Mouse (Mus musculus) liver (tissue): ENCODE measurements around the gene Map3k9.

ENCODE experiments used
- DNase-seq: peaks from one replicate; pipeline ENCODE4 v3.0.0-alpha.2; 2020; ENCODE audit warnings: mixed read lengths

The Map3k9 gene

GRCm38 (mm10) chr12:81783301-81783700 is 2.3 kb upstream of the Map3k9 start:
- no peak for DNase-seq

- DNase-seq: no peak
Measured at GRCm38 (mm10) chr12:81782606-81783005, 1.6 kb upstream of the Map3k9 start.

- DNase-seq: no peak
Measured at GRCm38 (mm10) chr12:81780271-81781093, 493 bp downstream of the Map3k9 start.

DNA sequence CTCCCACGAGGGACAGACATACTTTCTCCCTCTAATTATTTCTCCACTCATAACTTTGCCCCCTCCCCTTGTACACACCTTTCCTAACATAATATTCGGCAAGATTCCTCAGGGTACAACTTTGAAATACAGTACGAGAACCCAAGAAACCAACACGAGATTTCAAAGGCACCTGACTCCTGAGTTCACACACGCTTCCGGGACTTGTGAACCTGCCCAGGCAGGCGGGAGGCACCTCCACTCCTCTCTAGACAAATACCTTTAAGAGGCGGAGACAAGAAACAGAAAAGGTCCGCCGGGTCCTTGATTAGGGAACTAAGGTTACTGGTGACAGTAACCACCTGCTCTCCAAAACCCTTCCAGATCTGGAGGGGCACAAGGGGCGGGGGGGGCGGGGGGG is 1.1 kb downstream of the Map3k9 start:
- no peak for DNase-seq

- no peak for DNase-seq
Measured at GRCm38 (mm10) chr12:81776191-81776590, 4.8 kb downstream of the Map3k9 start.

- no peak for DNase-seq
Measured at GRCm38 (mm10) chr12:81775641-81776040, 5.3 kb downstream of the Map3k9 start.

- DNase-seq: no peak
Measured at GRCm38 (mm10) chr12:81774186-81774585, 6.8 kb downstream of the Map3k9 start.

DNA sequence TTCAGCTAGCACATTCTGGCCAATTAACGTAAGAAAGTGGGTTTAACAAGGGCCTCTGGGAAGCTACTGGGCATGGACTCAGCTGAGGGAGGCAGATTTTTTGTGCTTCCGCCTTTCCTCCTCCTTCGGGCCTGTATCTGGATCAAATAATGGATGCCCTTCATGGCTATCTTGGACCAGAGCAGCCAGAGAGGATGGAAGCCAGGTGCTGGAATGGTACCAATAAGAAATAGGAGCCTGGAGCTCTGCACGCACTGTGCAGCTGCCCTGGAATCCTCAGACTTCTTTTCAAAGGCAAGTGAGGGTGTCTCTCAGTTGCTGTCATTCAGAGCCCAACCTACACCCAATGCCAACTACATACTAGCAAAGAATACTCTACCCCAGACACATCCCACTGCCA is 11.5 kb downstream of the Map3k9 start:
- no peak for DNase-seq

- no peak for DNase-seq
Measured at GRCm38 (mm10) chr12:81765386-81765785, 15.6 kb downstream of the Map3k9 start.

- DNase-seq: no peak
Measured at GRCm38 (mm10) chr12:81764370-81764769, 16.6 kb downstream of the Map3k9 start.

GRCm38 (mm10) chr12:81754651-81755050 is 26.3 kb downstream of the Map3k9 start:
- peak; percentile 18 for DNase-seq

GRCm38 (mm10) chr12:81751116-81751515 is 29.9 kb downstream of the Map3k9 start:
- DNase-seq: no peak

GRCm38 (mm10) chr12:81748918-81749317 is 32.1 kb downstream of the Map3k9 start:
- no peak for DNase-seq

DNA sequence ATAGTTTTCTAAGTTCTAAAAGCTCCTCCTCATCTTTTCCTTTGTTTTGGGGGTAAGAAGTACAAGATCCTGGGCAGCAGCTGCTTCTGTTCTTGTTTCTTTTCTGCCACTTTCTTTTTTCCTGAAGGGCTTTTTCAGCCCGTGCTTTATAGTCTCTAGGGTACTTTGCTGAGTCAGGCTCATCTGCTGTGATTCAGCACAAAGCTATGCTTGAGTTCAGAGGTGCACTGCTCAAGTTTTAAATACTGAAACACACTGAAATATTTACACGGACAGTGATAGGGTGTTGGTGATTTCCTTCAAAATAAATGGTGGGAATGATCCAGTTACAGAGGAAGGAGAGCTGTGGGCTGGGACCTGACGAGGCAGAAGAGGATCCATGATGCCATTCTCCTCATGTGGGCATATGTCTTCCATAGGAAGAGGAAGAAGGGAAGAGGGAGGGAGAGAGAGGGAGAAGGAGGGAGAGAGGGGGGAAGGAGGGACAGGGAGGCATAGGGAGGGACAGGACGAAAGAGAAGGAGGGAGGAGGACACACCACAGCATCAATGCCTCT is 32.9 kb downstream of the Map3k9 start:
- no peak for DNase-seq

DNA sequence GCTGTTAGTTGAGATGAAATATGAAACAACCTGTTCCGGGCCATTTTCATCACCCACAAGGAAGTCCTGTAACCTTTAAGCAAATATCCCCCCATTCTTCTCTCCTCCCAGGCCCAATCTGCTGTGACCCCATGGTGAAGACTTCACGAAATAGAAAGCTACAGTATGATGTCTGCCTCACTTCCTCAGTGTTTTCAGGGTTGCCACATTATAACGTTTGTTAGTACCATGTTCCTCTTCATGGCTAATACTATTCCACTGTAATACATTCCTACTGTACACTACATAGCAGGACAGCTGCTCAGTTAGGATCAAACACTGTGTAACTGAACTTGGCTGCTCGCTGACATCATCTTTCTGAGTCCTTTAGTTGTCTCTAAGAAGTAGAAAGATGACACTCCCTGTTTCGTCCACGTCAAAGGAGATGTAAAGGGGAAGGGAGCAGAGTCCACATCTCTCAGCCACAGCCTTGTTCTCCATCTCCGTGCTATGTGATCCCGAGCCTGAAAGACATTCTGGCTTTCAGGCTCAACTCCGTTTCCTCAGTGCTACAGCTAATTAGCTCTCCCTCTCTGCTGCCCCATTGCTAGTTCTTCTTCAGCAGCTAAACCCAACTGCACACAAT is 34.5 kb downstream of the Map3k9 start:
- no peak for DNase-seq

- DNase-seq: no peak
Measured at GRCm38 (mm10) chr12:81735246-81736070, 45.5 kb downstream of the Map3k9 start.

DNA sequence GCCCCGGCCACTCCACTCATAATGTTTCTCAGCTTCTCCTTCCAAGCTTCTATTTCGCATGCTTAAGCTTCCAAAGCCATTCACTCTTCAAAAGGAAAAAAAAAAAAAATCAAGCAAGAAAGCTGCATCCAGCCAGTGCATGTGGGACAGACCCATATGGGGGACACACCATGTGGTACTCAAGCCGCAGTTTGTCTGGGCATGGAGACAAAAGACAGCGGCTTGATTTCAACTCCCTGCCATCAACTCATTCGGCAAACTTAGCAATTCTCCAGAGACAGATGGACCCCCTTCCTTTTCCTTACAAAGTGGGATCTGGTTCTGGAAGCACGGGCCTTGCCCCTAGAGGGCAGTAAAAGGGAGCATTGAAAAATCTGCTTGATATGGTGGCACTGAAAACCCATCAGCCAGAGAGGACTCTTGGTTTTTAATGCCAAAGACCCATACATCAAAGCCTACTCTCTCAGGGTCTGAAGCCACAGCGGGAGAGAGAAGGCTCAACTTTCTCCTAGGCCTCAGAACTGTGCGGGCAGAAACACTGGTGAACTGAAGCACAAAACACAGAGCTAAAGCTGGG is 54.6 kb downstream of the Map3k9 start:
- DNase-seq: no peak

- DNase-seq: no peak
Measured at GRCm38 (mm10) chr12:81724776-81725175, 56.2 kb downstream of the Map3k9 start.

DNA sequence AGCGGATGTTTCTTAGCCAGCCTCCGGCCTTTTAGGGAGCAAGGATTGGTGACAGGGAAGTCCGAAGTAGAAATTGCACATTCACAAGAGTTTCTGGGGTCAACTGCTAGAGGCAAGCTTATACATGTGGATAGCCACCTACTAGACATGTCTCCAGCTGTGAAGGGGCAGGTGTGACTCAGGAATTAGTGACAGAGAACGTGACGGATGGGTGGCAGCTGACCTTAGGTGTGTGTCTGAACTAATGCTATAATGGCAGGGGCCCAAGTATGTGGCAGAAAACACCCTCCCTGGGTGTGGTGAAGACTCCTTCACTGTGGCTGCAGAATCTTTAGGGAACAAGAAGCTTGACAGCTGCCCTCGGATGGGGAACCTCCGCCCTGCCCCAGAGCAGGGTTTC is 57.6 kb downstream of the Map3k9 start:
- no peak for DNase-seq

DNA sequence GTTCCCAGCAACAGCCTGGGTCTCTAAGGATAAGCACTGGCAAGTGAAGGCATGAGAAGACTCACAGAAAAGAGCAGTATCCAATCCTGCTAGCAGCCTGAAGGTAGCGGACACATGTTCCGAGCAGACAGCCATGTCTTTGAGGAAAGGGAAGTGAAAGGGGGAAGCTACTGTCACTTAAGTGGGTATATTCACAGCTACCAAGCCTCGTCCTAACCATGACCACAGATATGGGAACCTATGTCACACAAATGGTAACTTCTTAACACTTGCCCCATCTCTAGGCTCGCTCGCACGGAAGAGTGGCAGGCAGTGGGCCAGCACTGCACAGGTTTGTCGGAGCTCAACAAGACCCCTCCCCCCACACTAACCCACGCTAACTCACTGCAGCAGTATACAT is 61.3 kb downstream of the Map3k9 start:
- no peak for DNase-seq

DNA sequence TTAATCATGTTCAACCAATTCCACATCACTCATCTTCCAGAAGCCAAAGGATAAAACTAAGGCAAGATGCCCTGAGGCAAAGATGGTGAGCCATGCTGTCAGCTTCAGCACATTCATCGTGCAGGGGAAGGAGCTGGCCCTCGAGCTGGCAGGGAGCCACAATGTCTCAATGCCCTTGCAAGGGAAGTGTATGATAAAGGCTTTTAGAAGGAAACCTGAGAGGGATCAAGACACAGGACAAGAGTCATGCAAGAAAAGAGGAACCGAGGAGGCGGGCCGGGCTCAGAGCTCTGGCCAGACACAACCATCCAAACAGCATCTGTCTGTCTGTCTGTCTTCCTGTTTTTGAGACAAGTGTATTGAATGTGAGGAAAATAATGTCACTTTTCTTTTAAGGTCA is 61.8 kb downstream of the Map3k9 start:
- peak; percentile 32 for DNase-seq

DNA sequence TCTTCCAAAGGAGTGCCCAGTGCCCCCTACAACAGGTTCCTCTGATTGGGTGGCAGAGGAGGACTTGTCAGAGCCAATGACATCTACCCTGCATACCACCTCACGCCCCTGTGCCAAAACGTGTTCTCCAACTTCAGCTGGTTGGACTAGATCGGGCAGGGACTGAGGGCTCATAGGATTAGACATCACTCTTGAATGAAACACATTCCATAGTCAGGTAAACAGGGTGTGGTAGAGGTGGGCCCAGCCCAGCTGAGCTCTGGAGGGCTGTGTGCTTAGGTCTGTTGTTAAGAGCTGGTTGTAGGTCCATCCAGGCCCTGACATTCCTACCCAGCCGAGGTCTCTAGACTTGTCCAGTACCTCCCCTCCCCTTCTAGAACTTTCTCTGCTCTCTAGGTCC is 68.4 kb downstream of the Map3k9 start:
- no peak for DNase-seq

GRCm38 (mm10) chr12:81702903-81703302 is 78.1 kb downstream of the Map3k9 start:
- DNase-seq: no peak
